Mouse (Mus musculus): Measurements from ENCODE around the gene Slc50a1.

GRCm38 (mm10) chr3:89315930-89316831 is 45.8 kb upstream of the Slc50a1 start:
- TF ChIP-seq CTCF (IDR thresholded peaks at IDR 0.05; ENCODE audit: insufficient read depth, low read length): no peak
- no peak for TF ChIP-seq POLR2A (IDR thresholded peaks at IDR 0.05; ENCODE audit: borderline replicate concordance, extremely low read depth, low read depth, low read length)
